Mouse (Mus musculus): ENCODE data around the gene AC129217.1.
A peak's percentile ranks its signal among the peaks of the same experiment; 100 is the strongest.

AC129217.1 gene

DNA sequence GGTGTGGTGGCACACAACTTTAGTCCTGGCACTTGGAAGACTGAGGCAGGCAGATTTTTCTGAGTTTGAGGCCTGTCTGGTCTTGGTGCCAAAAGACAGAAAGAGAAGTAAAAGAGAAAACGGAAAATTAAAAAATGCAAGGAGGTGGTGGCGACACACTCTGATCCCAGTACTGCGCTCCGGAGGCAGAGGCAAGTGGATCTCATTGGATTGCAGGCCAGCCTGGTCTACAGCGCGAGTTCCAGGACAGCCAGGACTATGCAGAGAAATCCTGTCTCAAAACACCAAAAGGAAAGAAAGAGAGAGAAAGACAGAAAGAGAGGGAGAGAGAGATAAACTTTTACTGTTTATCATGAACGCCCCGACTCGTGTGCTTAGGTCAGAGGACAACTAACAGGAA, 41.3 kb downstream of the AC129217.1 start:
- peak; percentile 35 for DNase-seq (ENCODE audit: low read depth)

GRCm38 (mm10) chr19:8871267-8872186, 42.0 kb downstream of the AC129217.1 start, which contains the start of gene Ubxn1:
Ubxn1 (plus strand) TSS chr19:8871496.
- DNase-seq (ENCODE audit: low read depth) = peak; percentile 93

DNA sequence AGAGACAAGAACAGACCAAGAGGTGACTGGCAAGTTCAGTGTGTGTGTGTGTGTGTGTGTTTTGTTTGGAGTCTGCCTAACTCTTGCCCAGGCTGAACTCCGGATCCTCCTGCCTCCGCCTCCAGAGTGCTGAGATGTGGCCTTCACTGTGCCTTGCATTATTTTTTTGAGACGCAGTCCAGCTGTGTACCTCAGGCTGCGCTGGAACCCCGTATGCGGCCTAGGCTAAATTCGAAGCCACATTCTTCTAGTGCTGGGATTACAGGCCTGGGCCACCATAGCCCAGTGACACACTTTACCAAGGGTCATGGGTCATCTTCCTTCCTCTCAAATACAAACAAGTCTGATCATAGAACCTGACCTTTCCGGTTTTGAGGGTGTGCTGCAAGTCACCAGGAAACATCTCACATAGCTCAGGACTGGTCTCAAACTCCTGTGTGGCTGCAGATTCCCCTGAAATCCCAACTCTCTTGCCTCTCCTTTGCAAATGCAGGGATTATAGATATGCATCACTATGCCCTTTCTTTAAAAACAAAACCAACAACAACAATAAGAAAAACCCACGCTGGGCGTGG, 42.8 kb downstream of the AC129217.1 start:
- no peak for DNase-seq (ENCODE audit: low read depth)

- no peak for DNase-seq (ENCODE audit: low read depth)
Measured at GRCm38 (mm10) chr19:8875031-8875430, 45.5 kb downstream of the AC129217.1 start.

GRCm38 (mm10) chr19:8880311-8881033, 50.9 kb downstream of the AC129217.1 start, which contains the start of gene Uqcc3:
Uqcc3 (minus strand) TSS chr19:8880923.
- DNase-seq (ENCODE audit: low read depth) = peak; percentile 91

DNA sequence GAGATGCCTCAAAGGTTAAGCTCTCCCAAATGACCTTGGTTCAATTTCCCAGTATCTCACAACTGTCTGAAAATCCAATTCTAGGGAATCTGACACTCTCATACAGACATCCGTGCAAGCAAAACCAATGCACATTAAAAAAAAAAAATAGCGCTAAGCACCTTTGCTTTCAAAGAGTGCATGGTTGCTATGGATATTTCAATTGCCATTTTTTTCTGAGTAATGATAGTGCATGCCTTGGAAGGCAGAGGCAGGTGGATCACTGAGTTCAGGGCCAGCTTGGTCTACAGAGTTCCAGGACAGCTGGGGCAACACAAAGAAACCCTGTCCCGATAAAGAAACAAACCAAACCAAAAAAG, 51.4 kb downstream of the AC129217.1 start:
- no peak for DNase-seq (ENCODE audit: low read depth)

DNA sequence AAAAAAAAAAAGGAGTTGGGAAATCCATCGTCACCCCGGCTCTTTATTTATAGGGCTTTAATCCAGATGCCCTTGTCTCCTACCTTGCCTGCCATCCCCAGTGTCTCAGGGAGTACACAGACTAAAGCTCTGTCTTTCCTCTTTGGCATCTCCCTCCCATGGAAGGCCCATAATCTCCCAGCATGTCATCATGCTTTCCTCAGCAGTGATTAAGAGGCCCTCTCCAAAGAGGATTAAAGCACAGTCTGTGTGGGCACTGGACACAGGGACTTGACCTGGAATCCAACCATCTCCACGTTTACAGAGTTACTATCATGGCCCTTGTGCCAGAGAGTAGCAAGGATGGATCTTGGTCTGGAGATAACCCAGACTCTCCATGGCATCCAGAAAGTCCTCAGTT, 54.0 kb downstream of the AC129217.1 start, which contains the start of the genes Lbhd1 and Gm49403:
Lbhd1 (plus strand) TSS at position 117 of the 400 bp plus-strand sequence.
Gm49403 (plus strand) TSS at position 315 of the 400 bp plus-strand sequence.
- DNase-seq (ENCODE audit: low read depth) = no peak

DNA sequence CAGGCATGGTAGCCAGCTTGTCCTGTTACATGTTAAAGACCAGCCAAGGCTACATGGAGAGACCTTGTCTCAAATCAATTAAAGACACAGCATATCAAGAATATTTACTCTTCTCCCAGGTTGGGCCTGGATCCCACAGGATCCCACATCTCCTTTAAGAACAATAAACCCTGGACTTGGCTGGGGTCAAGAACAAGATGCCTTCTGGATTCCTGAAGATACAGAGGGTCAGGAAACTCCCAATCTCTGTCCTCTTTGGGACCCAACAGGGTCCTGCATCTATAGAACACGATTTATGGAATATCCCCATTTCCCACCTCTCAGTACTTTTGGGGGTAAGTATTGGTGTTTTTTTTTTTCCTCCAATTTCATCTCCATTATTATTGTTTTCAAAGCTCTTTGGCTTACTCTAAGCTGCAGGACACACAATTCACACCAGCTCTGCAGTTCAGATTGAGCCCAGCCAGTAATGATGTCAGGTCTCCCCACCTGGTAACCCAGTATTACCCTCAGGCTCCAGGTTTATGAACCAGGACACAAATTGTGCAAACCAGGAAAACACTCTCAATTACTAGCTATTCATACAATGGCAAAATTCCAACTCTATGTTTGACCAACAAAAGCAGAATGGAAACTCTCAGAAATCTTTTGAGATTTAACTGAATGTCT, 57.5 kb downstream of the AC129217.1 start:
- DNase-seq (ENCODE audit: low read depth) = no peak

DNA sequence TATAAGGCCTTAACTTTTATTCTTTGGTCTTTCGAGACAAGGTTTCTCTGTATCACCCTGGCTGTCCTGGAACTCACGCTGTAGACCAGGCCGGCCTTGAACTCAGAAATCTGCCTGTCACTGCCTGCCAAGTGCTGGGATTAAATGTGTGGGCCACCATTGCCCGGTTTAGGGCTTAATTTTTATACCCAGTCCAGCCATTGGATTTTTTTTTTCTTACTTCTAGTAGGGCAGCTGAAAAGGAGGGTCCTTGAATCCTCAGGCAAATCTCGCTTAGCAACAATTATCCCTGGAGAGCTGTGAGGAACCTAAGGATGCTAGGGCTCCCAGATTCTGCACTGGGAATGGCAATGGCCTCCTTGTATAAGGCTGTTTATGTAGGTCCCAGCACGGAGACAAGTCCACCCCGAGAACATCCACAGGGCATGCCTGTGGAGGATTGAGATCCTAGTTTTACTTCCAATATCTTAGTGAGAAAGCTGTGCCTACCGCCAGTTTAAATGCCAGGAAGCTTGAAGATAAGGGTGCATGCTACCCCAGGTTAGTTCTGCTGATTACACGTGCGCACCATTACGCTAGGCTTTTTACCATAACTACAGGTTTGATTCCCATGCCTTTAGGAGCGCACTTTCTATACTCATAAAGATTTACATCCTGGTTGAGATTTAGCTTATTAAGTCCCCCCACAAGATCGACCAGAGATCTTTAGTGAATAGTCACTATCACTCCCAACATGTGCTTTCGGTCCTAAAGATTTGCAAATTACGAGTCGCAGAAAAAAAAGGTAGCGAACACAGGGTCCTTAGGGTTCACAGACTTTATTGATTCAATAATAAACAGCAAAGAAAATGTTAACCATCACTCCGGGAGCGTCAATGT, 58.3 kb downstream of the AC129217.1 start:
- no peak for DNase-seq (ENCODE audit: low read depth)

GRCm38 (mm10) chr19:8888511-8889385, 59.2 kb downstream of the AC129217.1 start, which contains the start of the genes 1810009A15Rik and Gm49416:
1810009A15Rik (plus strand) TSS chr19:8888853.
Gm49416 (plus strand) TSS chr19:8888926.
- peak; percentile 97 for DNase-seq (ENCODE audit: low read depth)
